Mouse (Mus musculus) small intestine, adult 2 months (tissue): ENCODE measurements around the gene Akap1.

Source experiments
- CTCF ChIP-seq: fragments of 200-500 bp; IDR thresholded peaks from 2 replicates; pipeline ENCODE4 v1.5.1; 2012; ENCODE audit warnings: low read depth, mild to moderate bottlenecking, control low read depth, inconsistent platforms, low read length, moderate library complexity, mixed read lengths; ENCODE audit not compliant: insufficient replicate concordance, insufficient read length; ENCODE audit errors: extremely low read depth
- POLR2A ChIP-seq: fragments of 200-500 bp; IDR thresholded peaks from 2 replicates; pipeline ENCODE4 v1.6.1; 2012; ENCODE audit warnings: low read depth, mild to moderate bottlenecking, control low read depth, inconsistent platforms, low read length, moderate library complexity

GRCm38 (mm10) chr11:88899561-88899960, 35.2 kb upstream of the Akap1 start:
- TF ChIP-seq CTCF, result no peak
- TF ChIP-seq POLR2A, result no peak
